Mouse (Mus musculus): Measurements from ENCODE around the gene Itga4. TPM values are rescaled to one million over a fixed set of nuclear protein-coding genes. Genes with fewer than 3 reads are reported as not detected.

The Itga4 gene
- polyA plus RNA-seq, 1 experiment from 2014 or later = 2.6 TPM

- Histone ChIP-seq H3K4me2 (no peak overlapping the region), H3K27me3 (replicated peaks) (no peaks in the 10 kb centered on the region), H3K4me1 (no peaks in the 10 kb centered on the region), H3K36me3 (replicated peaks) (no peaks in the 10 kb centered on the region), H3K4me3 (no peak overlapping the region), H3K9me3 (no peaks in the 10 kb centered on the region), H3K27ac (no peak overlapping the region), H3K9ac (no peak overlapping the region)
- WGBS = 90% methylated on average over 5 of the region's 5 CpGs
- ATAC-seq (replicated peaks) = no peak
Observed at GRCm38 (mm10) chr2:79248283-79248682, 6.9 kb upstream of the Itga4 start.

- no peaks in the 10 kb centered on the region for H3K9me3 ChIP-seq
- WGBS = 35% methylated on average over 1 of the region's 1 CpGs
- no peak overlapping the region for H3K4me3 ChIP-seq
- H3K4me1 ChIP-seq = peaks cover 4% of the 10 kb centered on the region; the same call in 1 of the 2 replicates
- H3K27me3 ChIP-seq (replicated peaks) = no peaks in the 10 kb centered on the region
- no peak for ATAC-seq (replicated peaks)
- no peak overlapping the region for H3K27ac ChIP-seq
- no peak overlapping the region for H3K9ac ChIP-seq
- H3K4me2 ChIP-seq = no peak overlapping the region
- no peaks in the 10 kb centered on the region for H3K36me3 ChIP-seq (replicated peaks)
Observed at GRCm38 (mm10) chr2:79250510-79250909, 4.7 kb upstream of the Itga4 start.

- Histone ChIP-seq H3K9ac (no peak overlapping the region), H3K9me3 (no peaks in the 10 kb centered on the region), H3K4me2 (no peak overlapping the region), H3K27ac (no peak overlapping the region), H3K27me3 (replicated peaks) (no peaks in the 10 kb centered on the region), H3K4me1 (peaks cover 11% of the 10 kb centered on the region), H3K36me3 (replicated peaks) (no peaks in the 10 kb centered on the region), H3K4me3 (no peak overlapping the region)
- no peak for ATAC-seq (replicated peaks)
- 55% methylated on average over 8 of the region's 8 CpGs for WGBS
Observed at GRCm38 (mm10) chr2:79253754-79254197, 1.4 kb upstream of the Itga4 start.

- H3K4me2 ChIP-seq = peak overlapping the region; percentile 87
- no peak overlapping the region for H3K9ac ChIP-seq
- WGBS = 61% methylated on average over 3 of the region's 3 CpGs
- H3K27ac ChIP-seq = no peak overlapping the region
- no peak for ATAC-seq (replicated peaks)
- peak overlapping the region; percentile 41 for H3K4me3 ChIP-seq
- H3K36me3 ChIP-seq (replicated peaks) = no peaks in the 10 kb centered on the region
- peaks cover 11% of the 10 kb centered on the region for H3K4me1 ChIP-seq
- H3K9me3 ChIP-seq = no peaks in the 10 kb centered on the region
- H3K27me3 ChIP-seq (replicated peaks) = no peaks in the 10 kb centered on the region
Observed at GRCm38 (mm10) chr2:79254588-79255191, 536 bp upstream of the Itga4 start.

GRCm38 (mm10) chr2:79256001-79256339 is 744 bp downstream of the Itga4 start:
- no peaks in the 10 kb centered on the region for H3K27me3 ChIP-seq (replicated peaks)
- no peaks in the 10 kb centered on the region for H3K9me3 ChIP-seq
- H3K36me3 ChIP-seq (replicated peaks) = no peaks in the 10 kb centered on the region
- H3K4me2 ChIP-seq = peak overlapping the region; percentile 87
- WGBS = 10% methylated on average over 7 of the region's 7 CpGs
- peak; percentile 53 for ATAC-seq (replicated peaks)
- peak overlapping the region; percentile 41 for H3K4me3 ChIP-seq
- peaks cover 11% of the 10 kb centered on the region for H3K4me1 ChIP-seq
- H3K27ac ChIP-seq = no peak overlapping the region
- peak overlapping the region; percentile 44; the same call in 1 of the 2 replicates for H3K9ac ChIP-seq

GRCm38 (mm10) chr2:79256376-79256775 is 1.1 kb downstream of the Itga4 start:
- Histone ChIP-seq H3K4me1 (peaks cover 11% of the 10 kb centered on the region), H3K4me2 (peak overlapping the region; percentile 87), H3K27me3 (replicated peaks) (no peaks in the 10 kb centered on the region), H3K36me3 (replicated peaks) (no peaks in the 10 kb centered on the region), H3K27ac (no peak overlapping the region), H3K4me3 (peak overlapping the region; percentile 41), H3K9me3 (no peaks in the 10 kb centered on the region), H3K9ac (no peak overlapping the region)
- ATAC-seq (replicated peaks) = no peak
- WGBS = 85% methylated on average over 1 of the region's 1 CpGs

- Histone ChIP-seq H3K36me3 (replicated peaks) (no peaks in the 10 kb centered on the region), H3K9ac (no peak overlapping the region), H3K4me3 (no peak overlapping the region), H3K4me1 (peaks cover 11% of the 10 kb centered on the region), H3K27me3 (replicated peaks) (no peaks in the 10 kb centered on the region), H3K9me3 (no peaks in the 10 kb centered on the region), H3K27ac (no peak overlapping the region), H3K4me2 (no peak overlapping the region)
- WGBS = 70% methylated on average over 4 of the region's 4 CpGs
- no peak for ATAC-seq (replicated peaks)
Observed at GRCm38 (mm10) chr2:79256880-79257279, 1.7 kb downstream of the Itga4 start.

- Histone ChIP-seq H3K9ac (no peak overlapping the region), H3K27ac (no peak overlapping the region), H3K4me3 (no peak overlapping the region), H3K4me1 (peaks cover 11% of the 10 kb centered on the region), H3K9me3 (no peaks in the 10 kb centered on the region), H3K4me2 (no peak overlapping the region), H3K36me3 (replicated peaks) (no peaks in the 10 kb centered on the region), H3K27me3 (replicated peaks) (no peaks in the 10 kb centered on the region)
- ATAC-seq (replicated peaks) = no peak
- 65% methylated on average over 4 of the region's 4 CpGs for WGBS
Observed at GRCm38 (mm10) chr2:79257411-79257810, 2.2 kb downstream of the Itga4 start.

- H3K4me1 ChIP-seq = peaks cover 11% of the 10 kb centered on the region
- H3K36me3 ChIP-seq (replicated peaks) = no peaks in the 10 kb centered on the region
- H3K9ac ChIP-seq = no peak overlapping the region
- no peaks in the 10 kb centered on the region for H3K9me3 ChIP-seq
- WGBS = 74% methylated on average over 4 of the region's 4 CpGs
- no peak overlapping the region for H3K4me3 ChIP-seq
- no peak overlapping the region for H3K27ac ChIP-seq
- H3K27me3 ChIP-seq (replicated peaks) = no peaks in the 10 kb centered on the region
- no peak for ATAC-seq (replicated peaks)
- no peak overlapping the region for H3K4me2 ChIP-seq
Observed at GRCm38 (mm10) chr2:79259326-79259725, 4.1 kb downstream of the Itga4 start.

GRCm38 (mm10) chr2:79265665-79266064 is 10.4 kb downstream of the Itga4 start:
- no peak overlapping the region for H3K9ac ChIP-seq
- no peak for ATAC-seq (replicated peaks)
- no peak overlapping the region for H3K4me3 ChIP-seq
- H3K36me3 ChIP-seq (replicated peaks) = no peaks in the 10 kb centered on the region
- WGBS = 51% methylated on average over 4 of the region's 4 CpGs
- H3K4me2 ChIP-seq = no peak overlapping the region
- no peaks in the 10 kb centered on the region for H3K4me1 ChIP-seq
- no peak overlapping the region for H3K27ac ChIP-seq
- no peaks in the 10 kb centered on the region for H3K9me3 ChIP-seq
- H3K27me3 ChIP-seq (replicated peaks) = no peaks in the 10 kb centered on the region

GRCm38 (mm10) chr2:79266480-79266879 is 11.3 kb downstream of the Itga4 start:
- no peak overlapping the region for H3K27ac ChIP-seq
- no peaks in the 10 kb centered on the region for H3K4me1 ChIP-seq
- no peak for ATAC-seq (replicated peaks)
- H3K36me3 ChIP-seq (replicated peaks) = no peaks in the 10 kb centered on the region
- no peak overlapping the region for H3K4me2 ChIP-seq
- no peak overlapping the region for H3K4me3 ChIP-seq
- no peaks in the 10 kb centered on the region for H3K9me3 ChIP-seq
- no peak overlapping the region for H3K9ac ChIP-seq
- no peaks in the 10 kb centered on the region for H3K27me3 ChIP-seq (replicated peaks)
- WGBS = 94% methylated on average over 3 of the region's 3 CpGs

- no peaks in the 10 kb centered on the region for H3K4me1 ChIP-seq
- H3K27me3 ChIP-seq (replicated peaks) = no peaks in the 10 kb centered on the region
- WGBS = 86% methylated on average over 3 of the region's 3 CpGs
- H3K36me3 ChIP-seq (replicated peaks) = no peaks in the 10 kb centered on the region
- H3K9me3 ChIP-seq = no peaks in the 10 kb centered on the region
- ATAC-seq (replicated peaks) = no peak
- no peak overlapping the region for H3K4me3 ChIP-seq
- H3K27ac ChIP-seq = no peak overlapping the region
- no peak overlapping the region for H3K4me2 ChIP-seq
- no peak overlapping the region for H3K9ac ChIP-seq
Observed at GRCm38 (mm10) chr2:79267181-79267580, 12.0 kb downstream of the Itga4 start.

- Histone ChIP-seq H3K27me3 (replicated peaks) (no peaks in the 10 kb centered on the region), H3K36me3 (replicated peaks) (no peaks in the 10 kb centered on the region), H3K9me3 (no peaks in the 10 kb centered on the region), H3K4me2 (no peak overlapping the region), H3K9ac (no peak overlapping the region), H3K27ac (no peak overlapping the region), H3K4me1 (no peaks in the 10 kb centered on the region), H3K4me3 (no peak overlapping the region)
- no peak for ATAC-seq (replicated peaks)
- 83% methylated on average over 4 of the region's 4 CpGs for WGBS
Observed at GRCm38 (mm10) chr2:79268863-79269262, 13.6 kb downstream of the Itga4 start.
